ENCODE assay signal across 7 mouse cellular contexts in genomic region chr1:81744524-81744923, GRCm38 (mm10).
DNase-seq lines count a peak whose midpoint lies in the region; ATAC-seq lines count a peak whose summit lies in the region.

No protein-coding gene starts in this region.

- ATAC-seq in forebrain, embryonic 16.5 days: peak; percentile 88
- peak; percentile 68 for ATAC-seq in lung, embryonic 15.5 days (ENCODE audit: borderline replicate concordance, extremely low read depth, low FRiP score, low TSS enrichment)
- ATAC-seq in megakaryocyte progenitor cell, adult 5-6 weeks (replicated peaks; ENCODE audit: poor library complexity): no peak

- no peaks in the 10 kb centered on the region for H3K27me3 ChIP-seq in forebrain, embryonic 16.5 days (replicated peaks; ENCODE audit: control insufficient read depth, insufficient read depth, low read length)
- H3K27me3 ChIP-seq in lung, embryonic 15.5 days: no peaks in the 10 kb centered on the region

- no peak overlapping the region for H3K27ac ChIP-seq in forebrain, embryonic 16.5 days (ENCODE audit: low read length)
- H3K27ac ChIP-seq in lung, embryonic 15.5 days: peak overlapping the region; percentile 62

- WGBS in forebrain, embryonic 16.5 days: 14% methylated on average over 8 of the region's 8 CpGs
- 19% methylated on average over 8 of the region's 8 CpGs for WGBS in lung, embryonic 15.5 days

- H3K36me3 ChIP-seq in forebrain, embryonic 16.5 days (ENCODE audit: control insufficient read depth, insufficient read depth): no peaks in the 10 kb centered on the region
- no peaks in the 10 kb centered on the region for H3K36me3 ChIP-seq in lung, embryonic 15.5 days

- no peaks in the 10 kb centered on the region for H3K9me3 ChIP-seq in forebrain, embryonic 16.5 days (ENCODE audit: control insufficient read depth, low read length)
- no peaks in the 10 kb centered on the region for H3K9me3 ChIP-seq in lung, embryonic 15.5 days

- H3K4me2 ChIP-seq in forebrain, embryonic 16.5 days (ENCODE audit: low read length): no peak overlapping the region
- no peak overlapping the region for H3K4me2 ChIP-seq in lung, embryonic 15.5 days

- H3K9ac ChIP-seq in forebrain, embryonic 16.5 days (replicated peaks; ENCODE audit: low read depth, low read length): no peak overlapping the region
- no peak overlapping the region for H3K9ac ChIP-seq in lung, embryonic 15.5 days

- H3K4me3 ChIP-seq in forebrain, embryonic 16.5 days (replicated peaks; ENCODE audit: low read length): no peak overlapping the region
- no peak overlapping the region for H3K4me3 ChIP-seq in lung, embryonic 15.5 days

- H3K4me1 ChIP-seq in forebrain, embryonic 16.5 days (replicated peaks; ENCODE audit: control insufficient read depth, insufficient read depth, low read length): peaks cover 9% of the 10 kb centered on the region
- H3K4me1 ChIP-seq in lung, embryonic 15.5 days: peaks cover 26% of the 10 kb centered on the region

- peak; percentile 75 for DNase-seq in Muller cell, postnatal 12 days (ENCODE audit: inconsistent ontology term)
- DNase-seq in adrenal gland, adult 8-10 months: peak; percentile 7
- peak; percentile 67 for DNase-seq in kidney, adult 18-20 months
- peak; percentile 17 for DNase-seq in ovary, postnatal 36 days (ENCODE audit: low spot score)

Comparison
In these comparisons a context has a peak if more than half of its experiments do, and no peak if none do; other contexts are left out.
1. DNase-seq: peak in every context shown above with its lines; median percentile 75 in Muller cell, postnatal 12 days; 67 in kidney, adult 18-20 months; 17 in ovary, postnatal 36 days; 7 in adrenal gland, adult 8-10 months.